Mouse (Mus musculus) urinary bladder, adult 18-20 months (tissue): ENCODE measurements around the gene Spata19.

Experiments
- DNase-seq, 2 experiments: peaks; one replicate each; pipeline ENCODE4 v3.0.0; 2022; ENCODE audit warnings: low spot score in 2 of 2, mixed read lengths in 2 of 2

The Spata19 gene

DNA sequence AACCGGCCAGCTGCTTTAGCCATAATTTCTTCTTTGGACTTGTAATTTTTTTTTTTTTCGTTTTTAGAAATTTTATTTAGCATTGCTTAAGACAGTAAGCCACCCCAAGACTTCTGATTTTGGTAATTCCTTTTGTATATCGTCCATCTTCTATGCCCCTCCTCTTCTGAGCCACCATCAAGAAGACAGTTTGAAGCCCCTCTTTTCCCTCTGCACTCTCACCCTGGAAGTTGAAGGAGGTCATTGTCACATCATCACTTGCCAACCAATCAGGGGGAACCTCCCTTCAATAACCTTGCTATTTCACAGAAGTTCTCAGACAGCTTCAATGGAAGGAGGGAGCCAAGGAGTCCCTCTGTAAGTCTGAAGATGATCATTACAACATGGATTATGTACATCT, at the start of gene Spata19:
Gene Spata19, plus strand, starts transcription at position 301 of the 400 bp plus-strand sequence.
- DNase-seq, result no peak

GRCm38 (mm10) chr9:27353082-27353481, 43.5 kb upstream of the Spata19 start:
- DNase-seq, result no peak

DNA sequence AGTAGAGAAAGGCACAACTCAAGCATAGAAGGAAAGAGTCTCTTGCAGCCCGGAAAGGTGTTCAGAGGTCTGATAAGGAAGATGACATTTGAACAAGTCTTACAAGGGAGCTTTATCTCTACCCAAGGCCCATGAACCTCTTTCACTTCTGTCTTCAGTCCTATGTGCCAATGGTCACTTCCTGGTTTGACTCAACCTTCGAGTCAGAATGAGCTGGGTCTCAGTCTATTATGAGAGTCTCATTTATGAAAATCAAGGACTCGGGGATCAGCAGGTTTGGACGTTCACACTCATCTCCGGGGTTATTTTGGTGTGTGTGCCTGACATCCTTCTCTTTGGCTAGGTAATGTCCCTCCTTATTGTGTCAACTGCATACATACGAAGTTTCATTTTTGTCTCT, 38.7 kb upstream of the Spata19 start:
- DNase-seq, result no peak

DNA sequence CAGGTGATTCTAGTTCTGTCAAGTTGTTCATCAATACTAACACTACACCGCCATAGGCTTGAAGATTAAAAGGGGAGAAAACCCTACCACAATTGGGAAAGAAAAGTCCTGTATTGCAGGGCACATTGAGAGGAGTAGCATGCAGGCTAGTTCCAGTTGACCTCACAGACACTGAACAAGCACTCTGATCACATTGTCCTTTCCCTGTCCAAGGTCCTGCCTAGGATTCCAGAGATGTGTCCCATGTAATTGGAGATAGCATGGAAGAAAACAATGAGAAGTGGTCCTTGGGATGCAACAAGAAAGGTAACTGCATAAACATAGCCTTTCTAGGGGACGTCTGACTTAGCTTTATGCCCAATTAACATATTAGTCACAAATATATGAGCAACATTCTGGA, 29.4 kb upstream of the Spata19 start:
- no peak for DNase-seq

- no peak for DNase-seq
These were observed 27.5 kb upstream of the Spata19 start for GRCm38 (mm10) chr9:27369108-27369507.

GRCm38 (mm10) chr9:27375746-27376145, 20.9 kb upstream of the Spata19 start:
- no peak for DNase-seq

DNA sequence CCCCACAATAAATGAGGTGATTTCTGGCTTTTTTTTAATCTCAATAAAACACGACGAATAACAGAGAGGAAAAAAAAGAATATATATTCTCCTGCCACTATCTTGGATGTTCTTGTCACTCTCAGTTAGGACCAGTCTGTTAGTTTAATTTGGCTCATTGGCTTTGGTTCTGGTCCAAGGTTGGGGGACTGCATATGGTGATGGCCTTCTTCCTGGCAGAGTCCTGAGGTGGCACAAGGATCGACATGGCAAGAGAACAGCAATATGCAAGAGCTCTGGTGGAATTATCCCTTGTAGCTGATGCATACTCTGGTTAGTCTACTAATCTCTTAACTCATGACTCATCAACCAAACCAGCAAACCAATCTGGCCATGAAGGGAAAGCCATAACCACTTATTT, 9.6 kb upstream of the Spata19 start:
- DNase-seq, result no peak

DNA sequence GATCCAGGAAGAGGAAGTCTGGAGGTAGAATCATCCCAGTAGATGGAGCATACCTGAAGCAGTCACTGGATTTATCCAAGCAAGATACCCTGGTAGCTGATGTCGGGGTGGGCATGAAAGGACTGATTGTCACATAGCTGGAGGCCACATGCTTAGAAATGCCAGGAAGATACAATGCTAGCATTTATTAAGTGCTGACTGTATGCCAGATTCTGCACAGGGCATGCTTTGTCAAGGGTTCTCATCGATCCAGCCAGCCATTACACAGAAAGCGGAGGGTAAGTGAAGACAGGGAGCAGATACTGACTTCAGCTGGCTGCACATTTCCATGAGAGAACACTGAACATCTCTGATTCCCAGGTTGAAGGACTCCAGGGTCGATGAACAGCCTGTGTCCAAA, 4.6 kb downstream of the Spata19 start:
- no peak for DNase-seq

- peak in 1 of 2 experiments; percentile 3 for DNase-seq
These were observed 13.1 kb downstream of the Spata19 start for GRCm38 (mm10) chr9:27409733-27410132.

GRCm38 (mm10) chr9:27414058-27414460, 17.5 kb downstream of the Spata19 start:
- DNase-seq, result peak; percentile 20 to 45

- DNase-seq, result no peak
These were observed 27.9 kb downstream of the Spata19 start for GRCm38 (mm10) chr9:27424511-27424910.

DNA sequence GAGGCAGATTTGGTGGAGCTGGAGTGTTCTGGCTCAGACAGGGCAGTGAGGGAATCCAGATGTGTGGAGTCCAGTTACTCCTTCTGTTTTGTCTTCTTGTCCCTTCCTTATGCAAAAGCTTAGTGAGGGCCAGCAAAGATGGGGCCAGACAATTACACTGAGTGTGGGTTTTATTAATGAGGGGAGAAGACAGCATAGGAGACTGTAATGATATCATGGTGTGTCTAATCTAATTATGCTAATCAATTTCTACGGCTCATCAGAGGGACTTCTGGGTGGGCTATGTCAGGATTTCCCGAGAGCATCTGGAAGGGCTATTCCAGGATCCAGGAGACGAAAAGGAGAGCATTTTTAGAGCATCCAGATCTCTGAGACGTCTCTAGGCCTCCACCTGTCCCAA, 32.0 kb downstream of the Spata19 start:
- DNase-seq, result no peak

DNA sequence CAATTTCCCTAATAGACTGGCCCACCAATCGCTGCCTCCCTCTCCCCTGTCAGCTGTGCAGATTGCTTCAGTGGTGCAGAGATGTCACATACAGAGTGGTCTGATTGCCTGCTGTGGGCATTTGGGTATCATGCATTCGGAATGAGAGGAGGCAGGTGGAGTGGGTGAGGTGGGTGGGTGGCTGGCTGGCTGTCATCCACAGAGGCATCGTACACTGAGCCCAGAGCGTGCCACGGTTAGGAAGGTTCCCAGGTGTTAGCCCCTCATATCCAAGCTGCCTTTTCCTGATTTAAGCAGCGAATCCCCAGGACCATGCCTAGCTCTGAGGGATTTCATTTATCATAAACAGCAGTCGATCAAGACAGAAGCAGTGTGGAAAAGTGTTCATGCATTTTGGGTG, 36.7 kb downstream of the Spata19 start:
- no peak for DNase-seq

- DNase-seq, result no peak
These were observed 39.3 kb downstream of the Spata19 start for GRCm38 (mm10) chr9:27435936-27436335.

DNA sequence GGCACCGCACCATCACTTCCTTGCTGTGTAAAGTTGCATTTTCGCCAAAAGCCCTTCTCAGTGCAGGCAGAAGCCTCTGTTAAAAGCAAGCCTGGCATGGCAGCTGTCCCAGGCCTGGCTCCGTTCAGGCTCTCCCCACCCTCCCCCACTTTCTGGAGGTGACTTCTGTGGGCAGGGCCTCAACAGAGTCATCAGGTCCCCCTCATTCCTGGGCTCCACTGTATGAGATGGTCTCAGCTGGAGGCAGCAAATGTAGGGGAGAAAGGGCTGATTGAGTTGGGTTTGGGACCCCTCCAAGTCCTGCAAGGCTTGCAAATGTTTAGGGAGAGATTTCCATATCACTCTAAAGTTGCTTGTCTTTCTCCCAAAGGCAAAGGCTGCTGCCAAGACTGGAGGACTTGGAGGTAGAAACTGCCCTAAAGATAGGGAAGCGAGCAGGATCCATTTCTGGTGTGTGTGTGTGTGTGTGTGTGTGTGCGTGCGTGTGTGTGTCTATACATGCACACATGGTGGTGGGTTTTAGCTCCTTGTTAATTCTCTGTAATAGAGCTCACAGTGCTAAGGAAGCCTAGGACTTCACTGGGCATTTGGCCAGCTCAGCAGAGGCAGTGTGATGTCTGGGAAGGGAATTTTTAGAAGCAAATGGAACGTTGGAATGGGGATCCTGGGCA, 40.9 kb downstream of the Spata19 start:
- DNase-seq, result no peak

DNA sequence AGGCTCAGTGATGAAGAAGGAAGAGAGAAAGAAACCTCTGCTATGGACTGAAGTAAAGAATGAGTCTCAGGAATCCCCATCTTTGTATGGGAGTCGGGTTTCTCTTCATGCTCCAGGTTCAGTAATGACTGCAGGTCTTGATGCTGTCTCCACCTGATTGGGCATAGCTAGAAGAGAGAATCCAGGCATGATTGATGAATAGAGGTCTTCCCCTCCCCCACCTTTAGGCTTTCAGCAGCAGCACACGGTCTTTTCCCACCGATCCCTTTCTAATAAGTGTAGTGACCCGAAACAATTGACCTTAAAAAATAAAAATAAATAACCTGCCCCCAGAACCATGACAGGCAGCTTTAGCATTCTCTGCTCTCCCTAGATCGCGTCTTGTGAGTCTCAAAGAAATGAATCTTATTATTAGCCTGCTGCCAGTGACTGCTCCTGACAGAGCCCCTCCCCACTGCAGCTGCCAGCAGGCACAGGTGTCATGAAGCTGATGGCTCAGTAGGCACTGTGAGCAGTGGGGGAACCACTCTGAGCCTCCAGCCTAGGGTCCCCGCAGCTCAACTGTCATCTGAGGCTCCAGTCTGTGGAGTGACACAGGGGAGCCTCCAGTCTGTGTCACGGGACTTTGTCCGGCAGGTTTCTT, 53.3 kb downstream of the Spata19 start:
- DNase-seq, result no peak
